Mouse (Mus musculus) liver, adult 2 months (tissue): ENCODE results near the gene Dpysl5.

Experiments
- CTCF ChIP-seq: fragments of 200-500 bp; IDR thresholded peaks from 2 replicates; pipeline ENCODE4 v1.5.1; 2011; ENCODE audit warnings: low read depth, low read length, control low read depth
- POLR2A ChIP-seq: fragments of 200-500 bp; IDR thresholded peaks from 2 replicates; pipeline ENCODE4 v1.6.1; 2011; ENCODE audit warnings: low read length, control low read depth; ENCODE audit not compliant: insufficient read depth; ENCODE audit errors: extremely low read depth

- TF ChIP-seq POLR2A (no peak), CTCF (no peak)
Observed at GRCm38 (mm10) chr5:30716311-30716710, 4.9 kb downstream of the Dpysl5 start.
